In genomic region chr10:110821692-110822091, GRCm38 (mm10) we compare ENCODE assay signal across 26 mouse cellular contexts.
DNase-seq lines count a peak whose midpoint lies in the region; ATAC-seq lines count a peak whose summit lies in the region.
"Had no signal": no experiment of that assay in that cellular context is flagged by ENCODE, and none has a peak within 500 bp of the region (broad histone marks: within the 10 kb centered on the region; RNA-seq: fewer than 3 reads in every experiment).

No protein-coding gene starts in this region.

- no peak overlapping the region for H3K27ac ChIP-seq in heart, embryonic 12.5 days (ENCODE audit: poor library complexity, severe bottlenecking)
- H3K27ac ChIP-seq in midbrain, embryonic 15.5 days = no peak overlapping the region
- H3K27ac ChIP-seq: forebrain, embryonic 10.5 days; forebrain, embryonic 13.5 days; heart, embryonic 15.5 days; hindbrain, embryonic 10.5 days; hindbrain, embryonic 14.5 days; hindbrain, postnatal 0 days had no signal

- H3K27me3 ChIP-seq in splenic B cell, adult 2 months (ENCODE audit: control insufficient read depth, insufficient read depth, low read length, poor library complexity, severe bottlenecking) = no peaks in the 10 kb centered on the region
- H3K27me3 ChIP-seq in heart, embryonic 12.5 days (replicated peaks) = no peaks in the 10 kb centered on the region
- no peaks in the 10 kb centered on the region for H3K27me3 ChIP-seq in midbrain, embryonic 15.5 days (replicated peaks)
- H3K27me3 ChIP-seq: forebrain, embryonic 13.5 days; heart, embryonic 15.5 days had no signal

- peaks cover 10% of the 10 kb centered on the region; the same call in 1 of the 2 replicates for H3K4me1 ChIP-seq in heart, embryonic 12.5 days (replicated peaks)
- no peaks in the 10 kb centered on the region for H3K4me1 ChIP-seq in midbrain, embryonic 15.5 days
- H3K4me1 ChIP-seq: forebrain, embryonic 10.5 days; forebrain, embryonic 13.5 days; heart, embryonic 15.5 days; hindbrain, embryonic 10.5 days had no signal

- peaks cover 9% of the 10 kb centered on the region; the same call in 1 of the 2 replicates for H3K9me3 ChIP-seq in heart, embryonic 12.5 days (replicated peaks)
- H3K9me3 ChIP-seq in midbrain, embryonic 15.5 days = no peaks in the 10 kb centered on the region
- H3K9me3 ChIP-seq: forebrain, embryonic 10.5 days; forebrain, embryonic 13.5 days; heart, embryonic 15.5 days; hindbrain, embryonic 10.5 days had no signal

- peak; percentile 80 for ATAC-seq in megakaryocyte progenitor cell, adult 5-6 weeks (replicated peaks; ENCODE audit: poor library complexity)
- no peak for ATAC-seq in heart, embryonic 12.5 days (ENCODE audit: insufficient number of reproducible peaks, low FRiP score)
- ATAC-seq in midbrain, embryonic 15.5 days (replicated peaks) = no peak
- ATAC-seq: activated CD4-positive, CD25-positive, alpha-beta regulatory T cell, adult 4 months; forebrain, embryonic 13.5 days; forebrain, embryonic 16.5 days; hindbrain, postnatal 0 days; inflammation-experienced regulatory T-cells, adult 6 months had no signal

- H3K4me2 ChIP-seq in heart, embryonic 12.5 days = no peak overlapping the region
- H3K4me2 ChIP-seq in midbrain, embryonic 15.5 days = no peak overlapping the region
- H3K4me2 ChIP-seq: forebrain, embryonic 13.5 days; heart, embryonic 11.5 days; heart, embryonic 15.5 days; hindbrain, embryonic 14.5 days had no signal

- H3K36me3 ChIP-seq in splenic B cell, adult 2 months (ENCODE audit: control insufficient read depth, insufficient read depth, low read length, poor library complexity, severe bottlenecking) = no peaks in the 10 kb centered on the region
- H3K36me3 ChIP-seq in heart, embryonic 12.5 days = no peaks in the 10 kb centered on the region
- no peaks in the 10 kb centered on the region for H3K36me3 ChIP-seq in midbrain, embryonic 15.5 days (replicated peaks)
- H3K36me3 ChIP-seq: forebrain, embryonic 10.5 days; heart, embryonic 15.5 days; hindbrain, embryonic 10.5 days had no signal

- H3K9ac ChIP-seq in heart, embryonic 12.5 days = no peak overlapping the region
- H3K9ac ChIP-seq in midbrain, embryonic 15.5 days = no peak overlapping the region
- H3K9ac ChIP-seq: forebrain, embryonic 13.5 days; heart, embryonic 15.5 days; hindbrain, embryonic 14.5 days had no signal

- H3K4me3 ChIP-seq in heart, embryonic 12.5 days = no peak overlapping the region
- no peak overlapping the region for H3K4me3 ChIP-seq in midbrain, embryonic 15.5 days
- H3K4me3 ChIP-seq: forebrain, embryonic 10.5 days; forebrain, embryonic 13.5 days; heart, embryonic 15.5 days; hindbrain, embryonic 10.5 days had no signal

- WGBS in heart, embryonic 12.5 days = 81% methylated on average over 3 of the region's 3 CpGs
- WGBS in midbrain, embryonic 15.5 days = 89% methylated on average over 3 of the region's 3 CpGs

- DNase-seq in A20 (ENCODE audit: low read depth, low spot score) = peak; percentile 79
- peak; percentile 28 to 33 for DNase-seq in B cell, adult 2 months
- peak; percentile 73 for DNase-seq in splenic B cell, adult 2 months (ENCODE audit: low read depth, low spot score)
- DNase-seq: adrenal gland, postnatal 10 days; adrenal gland, postnatal 36 days; cerebellum, adult 18-20 months; cerebellum, adult 9-10 months; cerebellum, postnatal 14 days; gastrocnemius, postnatal 10 days; gastrocnemius, postnatal 36 days; heart, adult 11 months; heart, postnatal 10 days; heart, postnatal 36 days had no signal
